Mouse (Mus musculus) adrenal gland, postnatal 14 days (tissue): ENCODE data around the gene Ngrn. TPM values are rescaled to one million over a fixed set of nuclear protein-coding genes. Genes with fewer than 3 reads are reported as not detected.

Experiments used
- DNase-seq: peaks from one replicate; pipeline ENCODE4 v3.0.0; 2021; ENCODE audit warnings: mixed read lengths
- total RNA-seq: library from RNA; stranded (reverse); gene quantifications from 2 replicates; pipeline ENCODE4 v1.2.3, GENCODE M21; 2021

The Ngrn gene
- total RNA-seq, 1 experiment from 2014 or later, result 38.5 TPM

DNA sequence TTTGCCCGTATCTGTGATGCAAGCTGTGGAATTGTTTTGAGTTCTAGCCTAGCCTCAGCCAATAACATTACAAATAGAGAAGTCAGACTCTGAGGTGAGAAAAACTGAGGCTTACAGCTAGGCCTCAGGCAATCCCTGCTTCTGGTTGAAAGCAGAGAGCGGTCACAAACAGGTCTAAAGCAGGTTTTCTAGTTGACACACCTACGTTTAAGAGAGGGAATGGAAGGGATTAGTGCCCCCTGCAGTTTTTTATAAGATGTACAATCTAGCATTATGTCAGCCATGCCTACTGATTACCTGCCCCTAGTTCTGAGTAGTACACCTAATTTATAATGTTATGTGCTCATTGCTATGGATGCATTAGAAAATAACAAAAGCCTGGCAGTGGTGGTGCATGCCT lies 46.8 kb downstream of the Ngrn start:
- no peak for DNase-seq

DNA sequence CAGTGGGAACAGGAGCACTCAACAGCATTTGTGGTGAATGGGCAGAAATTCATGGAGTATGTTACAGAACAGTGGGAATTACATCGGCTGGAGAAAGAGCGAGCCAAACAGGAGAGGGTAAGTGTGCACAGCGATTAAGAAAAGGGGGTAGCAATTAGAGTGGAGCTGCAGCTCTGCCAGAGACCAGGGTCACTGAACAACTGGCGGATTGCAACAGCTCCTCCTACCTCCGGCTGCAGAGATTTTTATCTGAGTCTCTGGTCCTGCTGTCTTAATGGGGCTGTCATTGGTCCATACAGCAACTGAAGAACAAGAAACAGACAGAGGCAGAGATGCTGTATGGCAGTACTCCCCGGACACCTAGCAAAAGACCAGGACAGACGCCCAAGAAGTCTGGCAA lies 49.8 kb downstream of the Ngrn start:
- no peak for DNase-seq

Other genes with a start within 250 kb of the Ngrn start
- gene Zfp710, start 236.4 kb upstream of the Ngrn start, total RNA-seq, result 21.3 and 25.6 TPM in 2 replicates
- 353 and 359 TPM in 2 replicates for gene Idh2, start 145.8 kb upstream of the Ngrn start, total RNA-seq
- 46.9 and 57.0 TPM in 2 replicates for gene Sema4b, start 74.4 kb upstream of the Ngrn start, total RNA-seq
- 52.9 and 59.6 TPM in 2 replicates for gene Cib1, start 28.4 kb upstream of the Ngrn start, total RNA-seq
- 2.7 and 3.9 TPM in 2 replicates for gene Gdpgp1, start 28.4 kb upstream of the Ngrn start, total RNA-seq
- 0.83 and 1.0 TPM in 2 replicates for gene Ttll13, start 14.8 kb upstream of the Ngrn start, total RNA-seq
- gene Vps33b, start 8.4 kb downstream of the Ngrn start, total RNA-seq, result 15.9 and 19.5 TPM in 2 replicates
- 31.8 and 32.4 TPM in 2 replicates for gene Prc1, start 33.2 kb downstream of the Ngrn start, total RNA-seq
- gene Rccd1, start 63.2 kb downstream of the Ngrn start, total RNA-seq, result 6.6 and 10.3 TPM in 2 replicates
- 52.5 and 59.0 TPM in 2 replicates for gene Unc45a, start 79.8 kb downstream of the Ngrn start, total RNA-seq
- 35.1 and 44.2 TPM in 2 replicates for gene Hddc3, start 81.9 kb downstream of the Ngrn start, total RNA-seq
- 61.4 and 82.8 TPM in 2 replicates for gene Man2a2, start 110.2 kb downstream of the Ngrn start, total RNA-seq
- gene Fes, start 126.7 kb downstream of the Ngrn start, total RNA-seq, result 12.8 and 13.0 TPM in 2 replicates
- 138 and 140 TPM in 2 replicates for gene Furin, start 144.2 kb downstream of the Ngrn start, total RNA-seq